Mouse (Mus musculus) adrenal gland, postnatal 4 days (tissue): ENCODE data around the gene Tent5b. TPM values are rescaled to one million over a fixed set of nuclear protein-coding genes. Genes with fewer than 3 reads are reported as not detected.

Experiments
- DNase-seq, 2 experiments: peaks; one replicate each; pipeline ENCODE4 v3.0.0; 2021 to 2022; ENCODE audit warnings: low spot score in 2 of 2, mixed read lengths in 2 of 2
- long read RNA-seq, 2 experiments: library from polyadenylated mRNA; stranded (forward); transcript quantifications; one replicate each; pipeline ENCODE4 v2.0.0; 2021
- total RNA-seq, 2 experiments: library from RNA; stranded (reverse); gene quantifications; 2 replicates each; pipeline ENCODE4 v1.2.3; 2021

The Tent5b gene
- under 1 TPM; 0.73 to 0.78 TPM for total RNA-seq
- long read RNA-seq, experiment 1 = 0 reads
- long read RNA-seq, experiment 2, transcript Tent5b-201 (2 exons, 2,287 nt) = major isoform, 5 of 5 reads
- long read RNA-seq, experiment 2, partial matches to known transcripts = 0 of 5 reads
- long read RNA-seq, experiment 2, other reads (novel, unspliced or antisense) = 0 of 5 reads

GRCm38 (mm10) chr4:133479458-133480184, at the start of gene Tent5b:
Tent5b (plus strand) TSS chr4:133480132.
- DNase-seq = peak; percentile 88 to 97

DNA sequence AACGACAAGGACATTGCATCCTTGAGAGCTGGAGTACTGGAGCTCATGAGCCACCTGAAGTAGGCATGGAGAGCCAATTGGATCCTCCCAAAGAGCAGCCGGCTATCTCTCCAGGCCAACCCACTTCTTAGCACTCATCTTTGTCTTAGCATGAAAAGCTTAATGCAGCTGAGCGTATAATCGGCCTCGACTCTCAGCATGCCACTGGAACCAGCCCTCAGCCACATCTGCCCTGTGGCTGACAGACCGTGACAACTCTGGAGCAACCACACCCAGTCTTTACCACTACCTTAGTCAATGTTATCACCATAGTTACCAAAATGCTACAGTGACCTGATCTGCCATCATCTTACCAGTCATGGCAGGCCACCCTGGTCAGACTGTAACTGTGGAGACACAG, 48.4 kb upstream of the Tent5b start:
- no peak for DNase-seq

DNA sequence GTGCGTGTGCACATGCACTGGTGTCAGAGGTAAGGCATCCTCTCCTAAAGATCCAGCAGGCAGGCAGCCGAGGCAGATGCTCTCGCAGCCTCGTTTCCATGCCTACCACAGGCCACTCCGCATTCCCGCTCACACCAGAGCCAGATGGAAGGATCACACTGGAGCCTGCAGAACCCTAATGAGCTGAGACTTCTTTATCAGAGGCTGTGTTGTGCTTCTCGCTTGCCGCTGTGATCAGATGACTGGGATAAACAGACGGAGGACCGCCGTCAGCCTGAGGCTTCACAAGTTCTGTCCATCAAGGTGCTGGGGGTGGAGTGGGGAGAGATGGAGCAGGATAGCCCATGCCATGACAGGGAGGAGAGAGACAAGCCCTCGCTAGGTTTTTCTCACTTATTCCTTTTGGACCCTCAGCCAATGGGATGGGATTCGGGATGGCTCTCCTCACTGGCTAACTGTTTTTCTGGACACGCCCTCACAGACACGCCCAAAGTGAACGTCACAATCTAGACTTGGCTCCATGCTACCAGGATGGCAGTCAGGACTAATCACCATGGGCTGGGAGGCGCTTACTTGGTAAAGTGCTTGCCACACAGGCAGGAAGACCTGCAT, 47.3 kb upstream of the Tent5b start:
- no peak for DNase-seq

- no peak for DNase-seq
Observed at GRCm38 (mm10) chr4:133435921-133436320, 44.0 kb upstream of the Tent5b start.

GRCm38 (mm10) chr4:133439460-133440376, 40.2 kb upstream of the Tent5b start:
- no peak for DNase-seq

DNA sequence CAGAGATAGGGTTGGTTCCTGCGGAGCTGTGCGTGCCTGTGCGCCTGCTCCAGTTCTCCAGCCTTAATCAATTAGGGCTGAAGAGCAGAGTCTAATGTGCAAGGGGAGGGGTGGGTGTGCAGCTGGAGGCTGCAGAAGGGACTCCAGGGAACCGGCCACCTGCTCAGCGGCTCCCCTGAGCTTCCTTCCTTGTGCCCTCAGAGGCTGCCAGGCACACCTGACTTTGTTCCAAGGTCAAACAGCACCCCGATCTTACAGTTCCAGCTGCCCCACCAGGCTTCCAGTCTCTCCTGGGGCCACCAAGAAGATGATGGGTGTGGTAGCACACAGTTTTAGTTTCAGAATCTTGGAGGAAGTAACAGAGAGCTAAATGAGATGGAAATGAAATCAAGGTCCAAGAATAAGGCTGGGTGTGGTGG, 39.5 kb upstream of the Tent5b start:
- DNase-seq = no peak

DNA sequence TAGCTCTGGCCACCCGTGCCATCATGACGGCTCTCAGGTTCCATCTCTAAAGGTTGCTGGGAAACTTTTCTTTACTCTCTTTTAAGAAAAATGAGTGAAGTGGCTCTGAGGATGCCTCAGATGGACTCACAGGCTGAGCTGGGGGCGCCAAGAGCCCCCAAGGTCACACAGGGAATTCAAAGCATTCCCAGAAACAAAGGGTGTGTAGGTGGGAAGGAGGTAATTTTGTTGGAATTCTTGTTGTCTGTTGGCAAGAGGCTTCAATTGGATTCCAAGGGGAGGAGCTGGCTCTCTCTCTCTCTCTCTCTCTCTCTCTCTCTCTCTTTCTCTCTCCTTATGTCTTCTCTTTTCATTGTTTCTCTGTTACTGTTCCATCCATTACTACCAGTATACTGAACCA, 37.7 kb upstream of the Tent5b start:
- no peak for DNase-seq

GRCm38 (mm10) chr4:133443085-133443484, 36.8 kb upstream of the Tent5b start:
- DNase-seq = no peak

DNA sequence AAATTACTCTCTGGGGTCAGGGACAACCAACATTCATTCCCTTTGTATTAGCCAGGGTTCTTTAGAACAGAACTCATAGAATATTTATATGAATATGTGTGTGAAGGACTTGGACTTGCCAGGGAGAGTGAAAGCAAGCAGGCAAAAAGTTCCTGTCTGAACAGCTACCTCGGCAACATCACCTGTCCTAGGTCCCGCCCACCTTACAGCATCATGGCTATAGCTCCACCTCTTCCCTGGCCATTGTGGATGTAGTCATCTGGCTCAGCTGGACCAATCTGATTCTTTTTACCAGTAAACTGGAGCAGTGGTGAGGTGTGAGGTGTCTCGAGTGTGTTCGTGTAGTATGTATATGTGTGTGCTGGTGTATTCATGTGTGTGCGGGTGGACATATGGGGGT, 34.2 kb upstream of the Tent5b start:
- DNase-seq = no peak

DNA sequence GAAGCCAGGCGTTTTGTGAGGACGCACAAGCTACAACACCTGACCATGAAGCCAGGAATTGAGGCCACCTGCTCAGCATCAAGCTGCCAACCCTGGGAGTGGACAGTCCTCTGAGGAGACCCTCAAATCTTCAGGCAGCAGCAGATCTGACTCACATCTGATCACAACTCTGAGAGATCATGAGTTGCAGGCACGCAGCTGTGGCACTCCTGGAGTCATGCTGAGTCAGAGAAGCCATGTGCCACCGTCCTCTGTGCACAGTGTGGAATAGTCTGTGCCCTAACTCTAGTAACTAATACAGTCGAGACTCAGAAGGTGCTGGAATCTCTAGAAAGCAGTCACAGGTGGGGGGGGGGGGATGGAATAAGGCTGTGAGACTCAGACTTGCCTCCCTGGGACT, 32.6 kb upstream of the Tent5b start:
- no peak for DNase-seq

DNA sequence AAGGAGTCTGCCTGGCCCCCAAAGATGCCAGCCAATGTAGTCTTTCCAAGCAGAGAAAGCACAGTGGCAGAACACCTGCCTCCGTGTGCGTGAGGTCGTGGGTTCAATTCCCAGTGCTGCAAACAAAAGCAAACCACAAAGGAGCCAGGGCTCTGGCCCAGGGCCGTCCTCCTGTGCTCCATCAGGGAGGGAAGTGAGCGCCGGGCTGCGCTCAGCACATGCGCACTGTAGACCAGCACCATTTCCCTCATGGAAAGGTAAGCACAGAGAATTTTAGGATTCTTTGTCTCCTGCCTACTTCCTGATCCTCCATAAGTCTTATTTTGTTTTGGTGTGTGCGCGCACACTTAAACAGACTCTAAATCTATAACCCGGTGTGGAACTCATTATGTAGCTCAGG, 32.0 kb upstream of the Tent5b start:
- no peak for DNase-seq

DNA sequence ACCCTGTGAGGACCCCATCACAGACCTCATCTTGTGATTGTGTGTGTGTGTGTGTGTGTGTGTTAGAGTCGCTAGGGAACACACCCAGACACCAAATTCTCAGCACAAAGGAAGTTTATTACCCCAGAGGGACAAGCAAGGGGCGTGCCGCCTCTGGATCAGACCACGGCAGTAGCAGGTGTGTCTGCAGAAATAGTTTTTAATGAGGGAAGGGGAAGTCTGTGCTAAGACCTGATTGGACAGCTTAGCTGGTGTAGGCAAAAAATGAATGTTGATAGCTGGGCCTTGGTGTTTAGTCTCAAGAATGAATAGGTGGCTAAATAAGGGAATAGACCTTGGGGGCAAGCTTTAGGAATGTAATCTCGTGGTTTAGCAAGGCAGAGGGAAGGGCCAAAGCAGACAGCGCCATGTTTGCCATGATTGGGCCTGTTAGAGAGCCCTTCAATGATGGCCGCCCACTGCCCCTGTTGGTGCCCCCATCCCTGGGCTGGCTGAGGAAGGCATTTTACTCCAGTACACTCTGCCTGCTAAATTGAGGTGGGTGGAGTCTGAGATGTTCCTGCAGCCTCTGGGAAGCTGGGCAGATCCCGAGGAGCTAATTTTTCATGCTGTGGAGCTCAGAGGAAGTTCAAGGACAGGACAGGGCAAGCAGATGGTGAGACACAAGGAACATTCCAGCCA, 31.1 kb upstream of the Tent5b start:
- no peak for DNase-seq

DNA sequence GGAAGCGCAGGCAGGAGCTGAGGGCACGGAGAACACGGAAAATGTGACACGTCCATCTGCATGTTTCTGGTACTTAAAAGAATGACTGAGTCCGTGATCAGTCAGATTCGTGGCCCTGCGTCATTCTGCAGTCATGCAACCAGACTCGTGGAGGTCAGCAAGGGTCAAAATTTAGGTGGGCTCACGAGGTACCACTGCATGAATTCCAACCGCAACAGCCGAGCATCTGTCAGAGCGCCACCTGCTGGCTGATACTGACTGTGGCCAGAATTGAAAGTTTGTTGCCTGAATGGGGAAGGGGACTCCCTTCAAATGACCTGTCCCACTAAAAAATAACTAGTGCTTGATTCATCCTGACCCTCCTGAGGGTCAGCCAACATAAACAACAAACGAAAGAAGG, 30.2 kb upstream of the Tent5b start:
- DNase-seq = no peak

DNA sequence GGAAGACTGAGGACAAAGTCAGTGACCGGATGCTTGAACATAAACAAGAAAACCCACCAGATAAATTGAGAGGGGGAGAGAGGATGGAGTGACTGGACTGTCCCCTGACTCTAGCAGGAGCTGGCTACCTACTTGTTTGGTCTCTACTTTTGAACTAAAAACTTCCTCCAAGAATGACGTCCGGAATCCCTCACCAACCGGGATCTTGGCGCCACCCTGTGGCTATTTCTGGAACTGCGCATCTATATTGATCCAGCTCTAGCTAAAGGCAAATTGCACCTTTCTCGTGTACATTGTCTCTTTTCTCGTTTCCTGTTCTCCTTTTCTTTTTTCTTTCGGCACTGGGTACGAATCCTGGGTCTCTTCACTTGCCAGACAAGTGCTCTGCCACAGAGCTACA, 28.4 kb upstream of the Tent5b start:
- peak; percentile 63 to 69 for DNase-seq

GRCm38 (mm10) chr4:133452433-133452832, 27.5 kb upstream of the Tent5b start:
- DNase-seq = no peak

GRCm38 (mm10) chr4:133458044-133458443, 21.9 kb upstream of the Tent5b start:
- no peak for DNase-seq

GRCm38 (mm10) chr4:133460006-133460405, 19.9 kb upstream of the Tent5b start:
- no peak for DNase-seq

DNA sequence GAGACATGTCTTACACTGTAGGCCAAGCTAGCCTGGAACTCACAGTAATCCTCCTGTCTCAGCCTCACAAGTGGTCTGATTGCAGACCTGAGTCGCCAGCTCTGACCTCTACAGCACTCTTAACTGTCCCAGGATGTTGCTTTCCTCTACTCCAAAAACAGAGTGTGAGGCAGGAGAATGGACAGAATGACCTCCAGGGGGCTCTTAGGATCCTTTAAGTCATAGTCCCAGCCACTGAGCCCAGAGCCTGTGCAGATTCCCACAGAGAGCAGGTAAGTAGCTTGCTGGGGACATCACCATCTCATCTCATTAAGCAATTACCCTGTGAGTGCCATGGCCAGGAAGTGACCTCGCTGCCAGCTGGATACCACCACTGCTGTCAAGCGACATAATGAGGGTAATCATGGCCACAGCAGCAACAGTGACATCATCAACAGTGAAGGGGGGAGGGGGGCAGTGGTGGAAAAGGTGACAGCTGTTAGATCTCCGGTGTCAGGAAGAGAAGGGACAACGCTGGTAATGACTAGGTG, 19.1 kb upstream of the Tent5b start:
- DNase-seq = no peak

DNA sequence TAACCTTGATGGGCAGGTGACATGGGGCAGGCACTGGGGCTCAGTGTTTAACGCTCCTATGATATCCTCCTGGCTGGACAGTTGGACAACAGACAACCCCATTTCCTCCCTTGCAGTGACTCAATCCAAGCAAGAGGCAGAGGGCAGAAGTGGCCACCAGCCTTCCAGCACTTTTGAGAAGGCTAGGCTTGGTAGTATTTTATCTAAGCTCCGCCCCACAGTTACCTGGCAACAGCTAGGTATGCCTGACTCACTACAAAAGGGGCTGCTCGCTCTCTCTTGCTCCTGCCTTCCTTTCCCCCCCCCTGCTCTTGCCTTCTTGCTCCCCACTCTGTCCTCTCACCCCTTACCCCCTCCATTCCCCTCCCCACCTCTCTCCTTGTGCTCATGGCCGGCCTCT, 18.6 kb upstream of the Tent5b start:
- DNase-seq = no peak

- no peak for DNase-seq
Observed at GRCm38 (mm10) chr4:133463184-133463583, 16.7 kb upstream of the Tent5b start.

DNA sequence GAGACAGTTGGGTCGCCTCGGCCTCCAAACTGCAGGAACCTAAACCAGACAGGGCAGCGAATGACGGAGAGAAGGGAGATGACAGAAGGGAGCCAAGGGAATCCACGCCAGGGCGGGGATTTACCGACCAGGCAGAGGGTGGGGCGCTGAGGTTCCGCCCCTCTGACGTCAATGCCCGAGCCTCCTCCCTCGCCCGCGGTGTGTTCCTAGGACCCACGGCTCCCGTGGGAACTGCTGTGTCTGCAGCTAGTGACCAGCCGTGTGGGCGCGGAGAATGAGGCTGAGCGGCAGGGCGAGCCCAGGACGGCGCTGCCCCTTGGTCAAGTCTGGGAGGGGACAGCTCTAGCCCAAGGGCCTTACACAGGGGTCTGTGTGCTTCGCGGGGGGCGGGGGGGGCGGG, 11.9 kb upstream of the Tent5b start:
- peak; percentile 30 to 67 for DNase-seq
